Mouse (Mus musculus) thymus, postnatal 25 days (tissue): ENCODE data around the gene Lrrc59.

Source experiments
- DNase-seq: peaks from one replicate; pipeline ENCODE4 v3.0.0; 2022

Gene Lrrc59

GRCm38 (mm10) chr11:94629199-94629883, at the start of gene Lrrc59:
TSS of gene Lrrc59 (plus strand) at chr11:94629767.
- peak; percentile 97 for DNase-seq

DNA sequence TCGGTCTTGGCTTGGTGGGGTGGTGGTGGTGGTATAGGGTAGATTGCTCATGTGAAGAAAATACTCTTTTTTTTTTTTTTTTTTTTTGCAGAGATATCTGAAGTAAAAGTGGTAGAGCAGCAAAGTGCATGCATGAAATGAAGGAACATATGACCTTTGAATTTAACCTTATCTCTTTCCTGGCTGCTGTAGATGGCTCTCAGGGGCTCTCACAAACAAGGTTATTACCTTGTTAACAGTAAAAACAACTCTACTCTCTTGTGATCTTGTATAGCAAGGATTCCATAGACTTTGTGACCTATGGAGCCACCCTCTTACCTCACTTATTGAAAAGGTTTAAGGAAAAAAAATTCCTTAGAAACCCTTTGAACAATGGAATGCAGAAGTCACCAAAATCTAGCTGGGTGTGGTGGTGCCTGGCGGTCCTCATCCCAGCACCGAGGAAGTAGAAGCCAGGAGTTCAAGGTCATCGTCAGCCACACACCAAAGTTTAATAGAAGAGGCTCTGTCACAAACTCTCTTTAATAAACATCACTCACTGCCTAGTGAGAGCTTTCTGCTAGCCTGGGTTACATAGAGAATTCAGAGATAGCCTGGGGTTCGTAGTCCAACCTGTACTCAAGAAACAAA, 49.3 kb upstream of the Lrrc59 start:
- no peak for DNase-seq

- DNase-seq, result no peak
These were observed 44.5 kb upstream of the Lrrc59 start for GRCm38 (mm10) chr11:94585091-94585490.

GRCm38 (mm10) chr11:94587511-94587910, 42.1 kb upstream of the Lrrc59 start:
- DNase-seq, result no peak

- peak; percentile 50 for DNase-seq
These were observed 33.2 kb upstream of the Lrrc59 start for GRCm38 (mm10) chr11:94596311-94596852.

DNA sequence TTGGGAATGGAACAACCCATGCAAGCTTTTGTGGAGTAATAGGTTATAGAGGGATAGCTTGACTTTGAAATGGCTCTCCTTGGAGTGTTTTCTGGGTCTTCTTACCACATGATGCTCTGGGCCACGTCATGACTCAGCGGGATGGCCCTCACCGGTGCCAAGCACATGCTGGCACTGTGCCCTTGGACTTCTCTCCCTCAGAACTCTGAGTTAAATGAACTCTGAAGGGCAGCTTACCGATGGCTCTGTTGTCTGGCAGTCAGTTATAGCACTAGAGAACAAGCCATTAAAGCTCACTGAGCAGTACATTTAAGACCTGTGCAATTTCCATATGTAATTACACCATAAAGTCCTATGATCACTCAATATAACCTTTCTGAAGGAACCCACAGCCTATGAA, 32.2 kb upstream of the Lrrc59 start:
- DNase-seq, result no peak

DNA sequence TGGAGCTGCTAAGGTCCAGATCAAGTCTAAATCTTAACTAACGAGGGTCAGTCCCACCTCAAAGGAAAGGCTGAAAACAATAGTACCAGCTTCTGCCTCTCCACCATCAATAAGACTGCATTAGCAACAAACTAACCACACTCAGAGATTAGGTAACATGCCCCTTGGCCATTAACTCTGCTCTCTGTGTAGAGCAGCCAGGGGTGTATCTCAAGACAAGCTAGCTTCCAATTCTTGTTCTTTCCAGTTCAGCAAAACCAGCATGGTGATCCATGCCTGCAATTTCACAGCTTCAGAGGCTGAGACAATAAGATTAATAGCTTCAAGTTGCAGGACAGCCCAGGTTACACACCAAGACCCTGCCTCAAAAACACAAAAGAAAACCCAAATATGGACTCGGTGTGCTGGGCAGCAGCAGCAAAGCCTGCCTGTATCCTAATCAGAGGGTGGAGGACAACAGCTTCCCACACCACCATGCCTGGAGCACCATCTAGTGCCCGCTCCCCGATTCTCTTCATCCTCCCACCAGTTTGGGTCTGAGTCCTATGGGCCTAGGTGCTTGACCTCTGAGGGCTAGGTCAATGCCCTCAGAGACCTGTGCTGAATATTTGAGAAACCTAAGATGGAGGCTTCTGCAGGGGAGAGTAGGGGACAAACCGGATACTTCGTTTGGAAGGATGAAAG, 31.0 kb upstream of the Lrrc59 start:
- DNase-seq, result no peak

GRCm38 (mm10) chr11:94600447-94600846, 29.1 kb upstream of the Lrrc59 start:
- no peak for DNase-seq

DNA sequence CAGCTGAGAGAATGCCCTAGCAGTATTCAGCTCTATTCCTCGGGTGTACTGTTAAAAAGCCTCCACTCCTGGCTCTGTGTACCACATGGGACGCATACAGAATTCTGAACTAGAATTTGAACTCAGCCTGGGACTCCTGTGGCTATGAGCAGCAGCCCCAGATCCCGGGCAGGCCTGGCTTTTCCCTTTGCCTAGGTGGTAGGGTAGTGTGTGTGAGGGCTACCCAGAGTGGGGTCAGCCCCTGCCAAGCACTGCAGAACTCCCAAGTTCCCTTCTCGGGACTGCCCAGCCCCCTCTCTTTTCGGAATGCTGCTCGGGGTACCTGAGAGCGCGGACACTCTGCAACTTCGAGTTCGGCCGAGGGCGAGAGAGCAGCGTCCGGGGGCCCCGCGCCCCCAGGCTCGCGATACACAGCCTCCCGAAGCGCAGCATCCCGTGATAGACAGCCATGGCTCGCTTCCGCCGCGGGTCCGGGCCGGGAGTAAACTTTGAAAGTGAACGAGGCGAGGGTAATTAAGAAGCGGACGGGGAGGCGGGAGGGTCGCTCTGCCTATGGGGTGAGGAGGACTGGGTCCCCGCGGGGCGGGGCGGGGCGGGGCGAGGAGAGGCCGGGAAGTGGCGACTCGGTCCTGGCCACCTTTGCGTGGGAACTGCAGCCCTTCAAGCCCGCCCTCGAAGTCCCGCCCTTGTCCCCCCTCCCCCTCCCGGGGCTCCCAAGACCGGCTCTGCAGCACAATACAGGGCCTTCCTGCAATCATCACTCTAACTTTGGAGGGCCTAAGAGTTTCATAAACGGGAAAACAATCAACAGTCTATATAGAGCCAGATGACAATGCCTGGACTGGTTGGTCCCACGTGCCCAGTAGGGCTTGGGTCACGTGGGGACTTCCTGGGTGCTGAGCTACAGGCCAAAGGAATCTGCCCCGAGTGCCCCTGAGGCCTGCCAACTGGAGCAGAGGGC, 28.0 kb upstream of the Lrrc59 start, which contains the start of gene Acsf2:
Acsf2 (minus strand) TSS at position 551 of the 961 bp plus-strand sequence.
- peak; percentile 69 for DNase-seq

- no peak for DNase-seq
These were observed 27.1 kb upstream of the Lrrc59 start for GRCm38 (mm10) chr11:94602356-94602955.

- DNase-seq, result no peak
These were observed 18.5 kb upstream of the Lrrc59 start for GRCm38 (mm10) chr11:94610744-94611740.

- DNase-seq, result no peak
These were observed 15.0 kb upstream of the Lrrc59 start for GRCm38 (mm10) chr11:94614603-94615002.

GRCm38 (mm10) chr11:94615494-94615893, 14.1 kb upstream of the Lrrc59 start:
- no peak for DNase-seq

DNA sequence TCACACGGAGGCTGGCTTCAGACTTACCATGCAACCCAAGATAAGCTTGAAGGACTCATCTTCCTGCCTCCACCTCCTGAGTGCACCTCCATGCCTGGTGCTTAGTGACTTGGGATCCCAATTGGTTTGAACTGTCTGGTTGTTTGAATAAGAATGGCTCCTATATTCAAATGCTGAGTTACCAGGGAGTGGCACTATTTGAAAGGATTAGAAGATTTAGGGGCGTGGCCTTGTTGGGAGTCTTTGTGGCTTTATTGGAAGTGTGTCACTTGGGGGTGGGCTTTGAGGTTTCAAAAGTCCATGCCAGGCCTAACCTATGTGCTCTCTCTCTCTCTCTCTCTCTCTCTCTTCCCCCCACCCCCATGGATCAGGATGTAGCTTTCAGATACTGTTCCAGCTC, 11.9 kb upstream of the Lrrc59 start:
- no peak for DNase-seq

- DNase-seq, result no peak
These were observed 8.7 kb upstream of the Lrrc59 start for GRCm38 (mm10) chr11:94620766-94621457.

- no peak for DNase-seq
These were observed 8.1 kb upstream of the Lrrc59 start for GRCm38 (mm10) chr11:94621458-94621852.

- no peak for DNase-seq
These were observed 7.4 kb upstream of the Lrrc59 start for GRCm38 (mm10) chr11:94622162-94622561.

GRCm38 (mm10) chr11:94629884-94630198, 274 bp downstream of the Lrrc59 start:
- DNase-seq, result no peak

DNA sequence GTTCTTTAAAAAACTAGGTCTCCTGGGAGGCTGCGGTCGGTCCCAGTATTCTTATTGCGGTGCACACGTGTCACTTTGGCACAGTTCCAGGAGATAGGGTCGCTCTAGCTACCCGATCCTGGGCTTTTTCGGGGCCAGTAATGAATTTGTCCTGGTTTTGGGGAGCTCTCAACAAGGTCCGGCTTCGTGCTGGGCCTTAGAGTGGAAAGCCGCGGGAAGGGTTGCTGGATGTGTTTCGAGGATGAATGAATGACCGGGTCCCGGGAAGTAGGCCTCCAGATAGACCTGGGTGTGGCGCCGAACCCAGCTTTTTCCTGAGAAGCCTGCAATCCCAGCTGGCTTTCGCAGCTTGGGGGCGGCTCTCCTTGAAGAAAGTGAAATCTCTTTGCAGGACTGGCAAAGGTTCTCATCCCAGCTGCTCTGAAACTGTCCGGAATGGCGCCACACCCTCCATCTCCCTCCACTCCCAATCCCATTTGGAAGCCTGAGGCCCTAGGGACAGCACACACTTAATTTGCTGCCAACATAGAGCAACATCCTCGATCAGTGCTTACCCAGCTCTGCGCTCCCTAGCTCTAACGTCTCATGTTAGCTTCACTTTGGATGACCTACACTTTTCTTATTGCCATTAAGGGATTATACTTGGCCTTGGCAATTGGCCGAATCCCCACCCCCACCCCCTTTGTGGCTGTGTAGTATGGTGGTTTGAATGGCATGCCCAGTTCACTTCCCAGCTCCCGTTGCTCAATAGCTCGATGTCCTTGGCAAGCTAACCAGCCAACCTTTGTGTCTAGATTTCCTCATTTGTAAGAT, 838 bp downstream of the Lrrc59 start:
- DNase-seq, result no peak
